Mouse (Mus musculus) cortical plate, adult 2 months (tissue): ENCODE measurements at regions not wholly inside any gene's neighbourhood (a gene's known extent, or its start where the extent isn't known, plus 50 kb on each side); places are given as distances from the start of the nearest gene placed in this dataset.

Experiments
- H3K27ac ChIP-seq: fragments of 200-500 bp; 2 replicates; pipeline ENCODE4 v1.5.1; 2012; ENCODE audit warnings: low read length, control low read depth, inconsistent platforms; ENCODE audit not compliant: insufficient read depth
- H3K4me1 ChIP-seq: fragments of 200-500 bp; 2 replicates; pipeline ENCODE4 v1.6.1; 2011; ENCODE audit warnings: low read length; ENCODE audit not compliant: control insufficient read depth, insufficient read depth
- H3K4me3 ChIP-seq: fragments of 200-500 bp; 2 replicates; pipeline ENCODE4 v1.5.1; 2011; ENCODE audit warnings: mild to moderate bottlenecking, low read length, control low read depth; ENCODE audit not compliant: insufficient read depth
- CTCF ChIP-seq: fragments of 200-500 bp; IDR thresholded peaks from 2 replicates; pipeline ENCODE4 v1.5.1; 2011; ENCODE audit warnings: mild to moderate bottlenecking, control low read depth, low read length; ENCODE audit not compliant: insufficient read depth; ENCODE audit errors: extremely low read depth
- POLR2A ChIP-seq: fragments of 200-500 bp; IDR thresholded peaks from 2 replicates; pipeline ENCODE4 v1.6.1; 2011; ENCODE audit warnings: mild to moderate bottlenecking, low read length, control low read depth; ENCODE audit not compliant: insufficient read depth; ENCODE audit errors: extremely low read depth

DNA sequence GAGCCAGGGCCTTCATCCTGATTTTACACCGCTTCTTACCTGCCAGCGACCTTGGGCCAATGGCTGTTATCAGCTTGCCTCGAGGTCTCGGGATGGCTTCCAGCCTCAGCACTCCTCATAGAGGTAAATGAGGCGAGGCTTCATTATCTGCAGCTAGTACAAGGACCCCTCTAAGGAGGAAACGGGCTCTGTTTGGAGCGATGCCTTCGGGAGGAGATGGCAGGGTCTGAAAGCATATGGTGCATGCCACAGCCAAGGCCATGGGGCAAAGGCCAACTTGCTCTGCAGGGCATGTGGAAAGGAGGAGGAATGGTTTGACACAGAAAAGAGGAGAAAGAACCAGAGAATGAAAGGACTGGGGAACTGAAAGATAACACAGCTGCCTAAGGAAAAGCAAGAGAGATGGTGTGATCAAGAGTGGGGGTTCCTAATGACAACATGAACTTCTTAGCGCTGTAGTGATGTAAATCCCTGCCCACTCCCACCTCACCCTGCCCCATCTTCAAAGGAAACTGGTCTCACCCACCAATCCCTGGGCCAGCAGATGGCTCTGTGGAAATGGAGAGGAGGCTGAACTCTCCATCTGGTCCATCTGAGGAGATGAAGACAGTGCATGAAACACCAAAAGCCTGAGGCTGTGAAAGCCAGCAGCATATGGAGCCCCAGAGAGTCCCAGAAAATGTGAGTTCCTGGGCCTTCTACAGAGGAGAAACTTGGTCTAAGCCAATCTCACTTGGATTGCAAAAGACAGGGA lies 134.0 kb downstream of the Rplp1 start:
- no peak for TF ChIP-seq CTCF
- H3K27ac ChIP-seq = no peak overlapping the region
- no peaks in the 10 kb centered on the region for H3K4me1 ChIP-seq
- no peak overlapping the region for H3K4me3 ChIP-seq

DNA sequence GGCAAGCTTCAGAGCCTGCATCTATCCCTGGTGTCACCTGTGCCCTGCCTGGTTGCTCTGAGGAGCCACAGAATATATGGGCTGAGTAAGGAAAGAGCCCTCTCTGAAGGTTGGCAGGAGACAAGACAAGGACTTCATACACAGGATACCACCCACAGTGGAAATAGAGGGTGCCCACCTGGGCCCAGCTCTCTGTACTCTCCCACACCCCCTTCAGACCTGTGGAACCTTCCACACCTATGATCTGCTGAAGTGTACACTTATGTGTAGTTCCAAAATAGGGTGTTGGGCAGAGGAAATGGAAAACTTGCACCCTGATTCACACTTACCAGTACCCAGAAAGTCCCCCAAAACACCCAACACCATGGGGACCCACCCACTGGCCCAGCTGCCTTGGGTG lies 135.2 kb downstream of the Rplp1 start:
- Histone ChIP-seq H3K27ac (no peak overlapping the region), H3K4me3 (no peak overlapping the region), H3K4me1 (no peaks in the 10 kb centered on the region)
- TF ChIP-seq POLR2A (no peak), CTCF (no peak)

DNA sequence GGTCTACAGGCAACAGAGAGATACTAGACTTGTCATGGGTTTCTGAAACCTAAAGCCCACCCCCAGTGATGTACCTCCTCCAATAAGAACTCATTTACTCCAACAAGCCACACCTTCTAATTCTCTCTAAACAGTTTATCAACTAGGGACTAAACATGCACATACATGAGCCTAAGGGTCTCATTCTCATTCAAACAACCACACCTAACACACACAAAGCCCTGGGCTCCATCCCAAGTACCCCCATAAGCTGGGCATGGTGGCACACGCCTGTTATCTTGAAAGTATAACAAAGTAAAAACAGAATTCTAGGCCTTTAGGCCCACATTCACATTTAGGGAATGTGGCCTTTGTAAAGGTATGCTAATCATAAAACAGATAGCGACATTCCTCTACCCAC lies 137.9 kb downstream of the Rplp1 start:
- Histone ChIP-seq H3K27ac (no peak overlapping the region), H3K4me1 (no peaks in the 10 kb centered on the region), H3K4me3 (no peak overlapping the region)
- TF ChIP-seq CTCF (no peak), POLR2A (no peak)

DNA sequence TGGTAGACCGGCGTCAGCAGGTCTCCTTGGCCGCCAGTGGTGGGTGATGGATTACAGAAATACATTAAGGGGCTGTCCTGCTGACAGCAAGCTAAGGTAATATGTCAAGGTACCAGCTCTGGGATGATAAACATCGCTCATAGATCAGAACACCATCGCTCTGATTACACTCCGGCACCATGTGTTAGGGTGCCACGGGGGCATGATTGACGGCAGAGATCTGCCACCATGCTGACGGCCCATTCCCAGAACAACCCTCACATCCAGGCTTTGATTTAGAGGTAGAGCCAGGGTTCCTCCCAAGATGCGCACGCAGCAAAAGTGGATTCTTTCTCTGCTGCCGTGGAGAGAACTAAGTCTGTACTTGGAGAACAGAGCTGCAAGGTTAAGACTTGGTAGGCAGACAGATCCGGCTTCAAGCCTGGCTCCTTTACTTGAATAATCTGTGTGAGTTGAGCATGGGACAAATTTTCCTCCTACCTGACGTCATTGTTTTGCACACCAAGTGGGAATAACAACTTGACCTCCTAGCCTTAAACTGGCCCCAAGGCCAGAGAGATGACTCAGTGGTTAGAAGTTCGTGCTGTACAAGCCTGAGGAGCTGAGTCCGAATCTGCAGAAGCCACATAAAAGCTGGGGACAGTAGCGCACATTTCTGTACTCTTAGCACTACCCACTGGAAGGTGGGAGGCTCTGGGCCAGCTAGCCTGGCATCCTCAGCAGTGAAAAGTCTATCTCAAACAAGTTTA lies 144.0 kb downstream of the Rplp1 start:
- TF ChIP-seq CTCF = no peak
- no peak overlapping the region for H3K4me3 ChIP-seq
- no peak overlapping the region for H3K27ac ChIP-seq
- H3K4me1 ChIP-seq = no peaks in the 10 kb centered on the region

DNA sequence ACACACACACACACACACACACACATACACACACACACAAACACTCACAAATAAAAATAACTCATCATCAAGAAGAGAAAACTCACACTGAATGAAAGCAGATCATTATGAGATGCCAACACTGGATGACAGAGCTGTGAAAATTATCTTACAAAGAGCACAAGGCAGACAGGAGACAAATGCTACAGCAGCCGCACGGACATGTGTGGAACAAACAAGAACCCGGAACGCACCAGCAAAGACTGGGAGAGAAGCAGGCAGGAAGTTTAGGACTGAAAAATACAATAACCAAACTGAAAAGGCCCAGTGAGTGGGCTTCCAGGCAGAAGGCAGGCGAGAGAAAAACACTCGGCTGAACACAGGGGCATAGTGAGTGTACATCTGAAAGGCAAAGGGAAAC lies 148.2 kb downstream of the Rplp1 start:
- no peaks in the 10 kb centered on the region for H3K4me1 ChIP-seq
- H3K27ac ChIP-seq = no peak overlapping the region
- TF ChIP-seq POLR2A (no peak), CTCF (no peak)
- H3K4me3 ChIP-seq = no peak overlapping the region

DNA sequence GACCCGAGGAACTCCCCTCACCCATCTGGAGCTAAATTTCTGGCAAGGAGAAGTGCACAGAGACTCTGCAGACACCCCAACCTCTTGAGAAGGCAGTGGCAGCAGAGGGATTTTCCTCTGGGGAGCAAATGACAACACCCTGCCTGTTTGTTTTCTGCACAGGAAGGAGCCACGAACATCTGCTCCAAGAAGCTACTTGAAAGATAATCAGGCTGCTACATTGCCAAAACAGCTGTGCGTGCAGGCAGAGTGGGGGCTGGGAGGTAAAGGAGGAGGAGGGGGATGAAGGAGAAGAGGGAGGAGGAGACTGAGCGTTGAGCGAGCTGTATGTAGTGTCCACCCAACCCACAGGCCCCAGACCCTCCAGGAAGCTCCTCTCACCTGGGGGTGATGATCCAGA lies 149.0 kb downstream of the Rplp1 start:
- no peak overlapping the region for H3K27ac ChIP-seq
- H3K4me1 ChIP-seq = no peaks in the 10 kb centered on the region
- TF ChIP-seq CTCF = no peak
- TF ChIP-seq POLR2A = no peak
- H3K4me3 ChIP-seq = no peak overlapping the region

DNA sequence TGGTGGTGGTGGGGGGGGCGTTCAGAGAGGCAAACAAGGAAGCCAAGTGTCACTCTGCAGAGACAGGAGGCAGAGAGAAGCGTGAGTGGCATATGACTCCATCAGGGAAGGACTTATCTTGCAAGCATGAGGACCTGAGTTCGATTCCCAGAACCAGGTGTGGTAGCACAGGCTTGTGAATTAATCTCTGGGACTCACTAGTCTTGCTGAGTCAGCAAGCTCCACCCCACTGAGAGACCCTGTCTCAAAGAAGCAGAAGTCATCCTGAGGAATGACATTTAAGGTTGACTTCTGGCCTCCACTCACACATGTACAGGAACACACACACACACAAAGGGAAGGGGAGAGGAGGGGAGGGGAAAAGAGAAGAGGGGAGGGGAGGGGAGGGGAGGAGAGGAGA lies 156.5 kb downstream of the Rplp1 start:
- TF ChIP-seq POLR2A = no peak
- no peak for TF ChIP-seq CTCF
- Histone ChIP-seq H3K27ac (no peak overlapping the region), H3K4me3 (no peak overlapping the region), H3K4me1 (peaks cover 6% of the 10 kb centered on the region)

DNA sequence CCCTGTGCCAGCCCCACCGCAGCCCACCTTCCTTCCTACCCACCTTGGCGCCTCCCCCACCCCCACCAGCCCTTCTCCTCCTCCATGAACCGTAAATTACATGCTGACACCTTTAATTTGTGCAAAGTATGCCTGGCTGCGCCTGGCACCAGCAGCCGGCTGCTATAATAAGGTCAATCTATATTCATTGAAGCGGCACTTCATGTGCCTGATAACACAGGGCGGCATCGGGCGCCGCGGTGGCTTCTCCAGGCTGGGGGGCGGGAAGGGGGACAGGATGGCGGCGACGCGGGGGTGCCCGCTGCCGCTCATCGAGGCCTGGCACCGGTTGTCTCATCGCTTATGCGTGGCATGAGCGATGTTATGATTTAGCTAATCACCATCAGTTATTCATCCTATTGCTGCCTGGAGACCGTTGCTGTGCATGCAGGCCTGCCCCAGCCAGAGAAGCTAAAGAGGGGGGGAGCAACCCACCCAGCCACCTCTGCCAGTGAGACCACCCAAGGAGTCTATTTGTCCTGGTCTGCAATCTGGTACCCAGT lies 157.5 kb downstream of the Rplp1 start:
- peaks cover 6% of the 10 kb centered on the region for H3K4me1 ChIP-seq

DNA sequence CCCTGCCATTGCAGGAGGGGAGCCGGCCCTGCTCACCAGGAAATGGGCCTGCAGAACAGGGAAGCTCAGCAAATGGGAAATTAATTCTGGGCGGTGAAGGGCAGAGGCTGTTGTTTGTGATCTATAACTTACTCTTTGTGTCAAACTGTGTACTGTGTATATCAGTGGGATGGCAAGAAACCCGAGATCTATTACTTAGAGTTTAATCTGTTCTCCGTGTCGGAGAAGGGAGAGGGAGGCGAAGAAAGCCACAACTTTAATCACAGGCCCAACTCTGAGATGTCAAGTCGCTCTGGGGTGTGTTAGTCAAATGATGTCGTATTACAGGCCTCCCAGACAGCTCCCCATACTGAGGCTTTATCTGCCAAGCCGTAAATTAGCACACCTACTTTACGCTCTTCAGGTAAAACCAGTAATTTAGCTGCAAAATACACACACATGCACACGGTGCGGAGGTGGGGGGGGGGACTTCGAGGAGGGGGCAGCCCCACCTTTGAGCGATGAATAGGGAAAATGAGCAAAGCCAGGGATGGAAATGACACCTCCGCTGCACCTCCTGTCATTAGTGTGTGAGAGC lies 158.0 kb downstream of the Rplp1 start:
- peaks cover 6% of the 10 kb centered on the region for H3K4me1 ChIP-seq
- no peak overlapping the region for H3K27ac ChIP-seq
- H3K4me3 ChIP-seq = no peak overlapping the region
- no peak for TF ChIP-seq POLR2A
- TF ChIP-seq CTCF = no peak

More for the DNA sequence above, 157.5 kb downstream of the Rplp1 start:
- H3K4me3 ChIP-seq = no peak overlapping the region
- no peak for TF ChIP-seq POLR2A
- no peak for TF ChIP-seq CTCF
- no peak overlapping the region for H3K27ac ChIP-seq

DNA sequence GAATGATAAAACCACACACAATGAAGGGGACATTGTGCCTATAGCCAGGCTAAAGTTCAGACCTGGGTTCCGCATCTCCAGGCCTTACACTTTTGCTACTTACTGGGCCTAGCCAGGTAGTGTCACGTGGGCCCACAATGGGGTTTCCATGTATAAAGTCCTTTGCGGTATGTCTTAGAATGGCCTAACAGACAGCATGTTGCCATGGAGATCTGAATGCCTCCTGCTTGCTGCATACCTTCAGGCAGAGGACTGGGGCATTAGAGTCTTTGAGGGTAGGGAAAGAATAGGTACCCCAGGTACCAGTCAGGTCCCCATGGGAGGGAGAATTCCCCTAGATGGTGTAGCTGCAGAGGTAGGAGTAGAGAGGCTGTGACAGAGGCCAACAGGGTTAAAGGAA lies 159.0 kb downstream of the Rplp1 start:
- Histone ChIP-seq H3K4me3 (no peak overlapping the region), H3K4me1 (peaks cover 6% of the 10 kb centered on the region), H3K27ac (no peak overlapping the region)
- no peak for TF ChIP-seq POLR2A
- TF ChIP-seq CTCF = no peak
